Mouse (Mus musculus) spleen, adult 2 months (tissue): ENCODE data around the gene Chit1.

Experiments
- CTCF ChIP-seq: fragments of 200-500 bp; IDR thresholded peaks from 2 replicates; pipeline ENCODE4 v1.5.1; 2011; ENCODE audit warnings: mild to moderate bottlenecking, inconsistent platforms; ENCODE audit not compliant: insufficient read depth, insufficient read length, insufficient replicate concordance; ENCODE audit errors: extremely low read depth
- POLR2A ChIP-seq: fragments of 200-500 bp; IDR thresholded peaks from 2 replicates; pipeline ENCODE4 v1.6.1; 2011; ENCODE audit warnings: low read depth, low read length, inconsistent platforms

GRCm38 (mm10) chr1:134117110-134117509 lies 6.1 kb downstream of the Chit1 start:
- TF ChIP-seq POLR2A (no peak), CTCF (no peak)
